Mouse (Mus musculus) left cerebral cortex, postnatal 4 days (tissue): ENCODE data around the gene Gpc2. TPM values are rescaled to one million over a fixed set of nuclear protein-coding genes. Genes with fewer than 3 reads are reported as not detected.

Experiments
- DNase-seq: peaks from one replicate; pipeline ENCODE4 v3.0.0-alpha.2; 2022
- intact Hi-C: fragments of 180-260 bp; cut with DNase I; formaldehyde crosslinking; loops from one replicate; pipeline ENCODE4 v1.15.1; 2025
- total RNA-seq, 2 experiments: library from RNA; stranded (reverse); gene quantifications; 2 replicates each; pipeline ENCODE4 v1.2.3; 2021

The Gpc2 gene
- 100 to 1,000 TPM in 1 of 2 experiments, 10 to 100 TPM in 1; 86.4 to 104 TPM for total RNA-seq

- intact Hi-C loops: loop anchor here (5.0 kb wide), 1 partner anchor 162 kb away; the partner anchor contains the start of gene Zfp157
- peak; percentile 97 for DNase-seq
Observed at GRCm38 (mm10) chr5:138279585-138280424, at the start of gene Gpc2, which contains the start of the genes Gm43720 and Stag3. Gene Gpc2, minus strand, starts transcription at chr5:138280005. Gene Gm43720, minus strand, starts transcription at chr5:138279958. Gene Stag3, plus strand, starts transcription at chr5:138280240.

- DNase-seq: no peak
Observed at GRCm38 (mm10) chr5:138312795-138313194, 33.0 kb upstream of the Gpc2 start.

GRCm38 (mm10) chr5:138299613-138300012 is 19.8 kb upstream of the Gpc2 start:
- intact Hi-C loops: no loop called here

More at GRCm38 (mm10) chr5:138312795-138313194, 33.0 kb upstream of the Gpc2 start:
- intact Hi-C loops: no loop called here

GRCm38 (mm10) chr5:138294158-138294557 is 14.4 kb upstream of the Gpc2 start:
- intact Hi-C loops: no loop called here
- DNase-seq: no peak

More at GRCm38 (mm10) chr5:138299613-138300012, 19.8 kb upstream of the Gpc2 start:
- no peak for DNase-seq

- no peak for DNase-seq
- intact Hi-C loops: no loop called here
Observed at GRCm38 (mm10) chr5:138291638-138292037, 11.8 kb upstream of the Gpc2 start.

- intact Hi-C loops: no loop called here
- DNase-seq: no peak
Observed at GRCm38 (mm10) chr5:138287861-138288260, 8.1 kb upstream of the Gpc2 start.

- DNase-seq: no peak
- intact Hi-C loops: no loop called here
Observed at GRCm38 (mm10) chr5:138283540-138283939, 3.7 kb upstream of the Gpc2 start.

GRCm38 (mm10) chr5:138281798-138282197 is 2.0 kb upstream of the Gpc2 start:
- intact Hi-C loops: no loop called here

GRCm38 (mm10) chr5:138280829-138281228 is 1.0 kb upstream of the Gpc2 start:
- DNase-seq: no peak
- intact Hi-C loops: no loop called here

More at GRCm38 (mm10) chr5:138281798-138282197, 2.0 kb upstream of the Gpc2 start:
- DNase-seq: no peak

- intact Hi-C loops: no loop called here
- no peak for DNase-seq
Observed at GRCm38 (mm10) chr5:138280425-138280768, 592 bp upstream of the Gpc2 start.

GRCm38 (mm10) chr5:138277994-138278393 is 1.8 kb downstream of the Gpc2 start:
- intact Hi-C loops: loop anchor here (5.0 kb wide), 1 partner anchor 164 kb away; the partner anchor contains the start of gene Zfp157
- no peak for DNase-seq

GRCm38 (mm10) chr5:138275216-138276050 is 4.4 kb downstream of the Gpc2 start:
- intact Hi-C loops: loop anchor here (5.0 kb wide), 1 partner anchor 167 kb away; the partner anchor contains the start of gene Zfp157
- no peak for DNase-seq

- intact Hi-C loops: no loop called here
- DNase-seq: no peak
Observed at GRCm38 (mm10) chr5:138274186-138274585, 5.6 kb downstream of the Gpc2 start.

- intact Hi-C loops: no loop called here
- DNase-seq: no peak
Observed at GRCm38 (mm10) chr5:138272409-138272923, 7.3 kb downstream of the Gpc2 start, which contains the start of gene Gal3st4. Gene Gal3st4, minus strand, starts transcription at chr5:138272840.

- intact Hi-C loops: no loop called here
- no peak for DNase-seq
Observed at GRCm38 (mm10) chr5:138271232-138271631, 8.6 kb downstream of the Gpc2 start.

- DNase-seq: no peak
- intact Hi-C loops: no loop called here
Observed at GRCm38 (mm10) chr5:138268980-138269379, 10.8 kb downstream of the Gpc2 start.

GRCm38 (mm10) chr5:138267114-138267513 is 12.7 kb downstream of the Gpc2 start:
- no peak for DNase-seq
- intact Hi-C loops: no loop called here

- intact Hi-C loops: no loop called here
- DNase-seq: no peak
Observed at GRCm38 (mm10) chr5:138265712-138266111, 14.1 kb downstream of the Gpc2 start.

GRCm38 (mm10) chr5:138264207-138264578 is 15.6 kb downstream of the Gpc2 start:
- no peak for DNase-seq
- intact Hi-C loops: no loop called here

GRCm38 (mm10) chr5:138263260-138264206 is 16.3 kb downstream of the Gpc2 start, which contains the start of gene BC037034:
Gene BC037034, minus strand, starts transcription at chr5:138264033.
- intact Hi-C loops: no loop called here
- peak; percentile 92 for DNase-seq
